Mouse (Mus musculus) embryonic fibroblast, embryonic 13.5 days (primary cell): ENCODE data around the gene Epo.

Experiments
- CTCF ChIP-seq: IDR thresholded peaks from 2 replicates; pipeline ENCODE4 v1.5.1; 2011; ENCODE audit warnings: mild to moderate bottlenecking, control low read depth, low read length, moderate library complexity, borderline replicate concordance; ENCODE audit not compliant: insufficient read depth
- POLR2A ChIP-seq: IDR thresholded peaks from 2 replicates; pipeline ENCODE4 v1.6.1; 2011; ENCODE audit warnings: low read depth, mild to moderate bottlenecking, control low read depth, low read length, moderate library complexity

DNA sequence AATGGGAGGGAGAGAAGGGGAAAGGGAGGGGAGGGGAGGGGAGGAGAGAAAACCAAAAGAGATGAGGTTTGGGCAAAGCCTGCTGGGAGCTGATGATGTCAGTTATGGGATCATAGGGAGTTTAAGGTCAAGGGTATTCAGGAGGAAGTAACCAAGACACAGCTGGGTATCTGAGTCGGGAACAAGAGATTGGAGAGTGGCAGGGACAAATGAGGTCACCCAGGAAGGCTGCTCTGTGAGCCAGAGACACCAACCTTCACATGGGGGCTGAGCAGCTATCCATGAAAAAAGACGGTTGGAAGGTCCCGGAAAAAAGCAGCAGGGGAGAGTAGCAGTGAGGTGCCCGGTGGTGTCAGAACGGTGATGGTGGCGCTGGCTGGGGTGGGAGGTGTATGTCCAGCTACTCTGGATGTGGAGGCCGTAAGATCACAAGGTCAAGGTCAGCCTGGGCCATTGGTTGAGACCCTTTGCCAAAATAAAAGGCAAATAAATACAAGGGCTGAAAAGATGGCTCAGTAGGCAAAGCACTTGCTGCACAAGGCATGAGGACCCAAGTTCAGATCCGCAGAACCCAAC is 35.3 kb upstream of the Epo start:
- TF ChIP-seq CTCF (no peak), POLR2A (no peak)
